Mouse (Mus musculus) adrenal gland, postnatal 14 days (tissue): ENCODE data around the gene Apon. TPM values are rescaled to one million over a fixed set of nuclear protein-coding genes. Genes with fewer than 3 reads are reported as not detected.
"Not testable (repeated sequence)": the region's sequence is repeated elsewhere in the genome, so short reads cannot be mapped to it uniquely, and the experiment has no call there.

Source experiments
- DNase-seq: peaks from one replicate; pipeline ENCODE4 v3.0.0; 2021; ENCODE audit warnings: mixed read lengths
- total RNA-seq: library from RNA; stranded (reverse); gene quantifications from 2 replicates; pipeline ENCODE4 v1.2.3, GENCODE M21; 2021

The Apon gene
- total RNA-seq, 1 experiment from 2014 or later, result 46.2 TPM

GRCm38 (mm10) chr10:128272819-128273439, 19.0 kb downstream of the Apon start:
- DNase-seq, result not testable (repeated sequence)

DNA sequence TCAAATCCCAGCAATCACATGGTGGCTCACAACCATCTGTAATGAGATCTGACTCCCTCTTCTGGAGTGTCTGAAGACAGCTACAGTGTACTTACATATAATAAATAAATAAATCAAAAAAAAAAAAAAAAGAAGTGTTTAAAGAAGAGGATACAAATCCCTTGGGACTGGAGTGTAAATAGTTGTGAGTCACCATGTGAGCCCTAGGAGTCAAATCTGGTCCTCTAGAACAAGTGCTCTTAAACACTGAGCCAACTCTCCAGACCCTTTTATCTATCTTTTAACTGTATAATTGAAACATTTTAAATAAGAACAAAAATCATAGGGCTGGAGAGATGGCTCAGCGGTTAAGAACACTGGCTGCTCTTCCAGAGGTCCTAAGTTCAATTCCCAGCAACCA, 21.5 kb downstream of the Apon start:
- not testable (repeated sequence) for DNase-seq

DNA sequence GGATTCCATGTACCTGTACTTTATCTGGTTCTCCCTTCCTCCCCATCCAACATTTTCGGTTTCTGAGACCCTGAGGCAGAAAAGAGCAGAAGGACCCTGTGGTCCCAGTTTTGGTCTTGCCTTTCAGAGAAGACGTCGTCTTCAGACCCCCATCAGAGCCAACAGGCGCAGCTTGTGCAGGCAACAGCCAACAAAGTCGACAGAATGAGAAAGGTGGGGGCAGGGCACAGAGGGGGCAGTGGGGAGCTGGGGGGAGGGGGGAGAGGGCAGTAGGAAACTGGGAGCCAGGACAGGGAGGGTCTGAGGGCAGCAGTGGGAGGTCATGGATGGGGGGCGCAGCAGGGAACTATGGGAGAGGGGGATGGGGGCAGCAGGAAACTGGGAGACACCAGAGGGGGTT, 24.3 kb downstream of the Apon start:
- DNase-seq, result no peak

DNA sequence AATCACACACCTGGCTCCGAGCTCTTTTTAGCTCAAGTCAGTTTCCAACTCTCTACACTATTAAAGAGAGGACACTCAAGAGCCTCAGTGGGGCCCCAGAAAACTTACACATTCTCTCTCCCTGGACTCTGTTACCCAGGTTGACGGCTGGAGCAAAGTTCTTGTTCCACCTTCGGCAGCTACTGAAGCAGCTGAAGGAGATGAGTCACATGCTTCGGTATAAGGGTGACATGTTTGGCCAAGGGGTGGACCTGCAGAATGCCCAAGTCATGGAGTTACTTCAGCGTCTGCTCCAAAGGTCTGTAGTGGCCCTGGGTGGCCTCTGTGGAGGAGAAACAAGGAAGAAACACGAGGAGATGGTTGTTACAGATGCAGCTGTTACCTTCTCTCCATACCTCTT, 27.0 kb downstream of the Apon start:
- DNase-seq, result no peak

DNA sequence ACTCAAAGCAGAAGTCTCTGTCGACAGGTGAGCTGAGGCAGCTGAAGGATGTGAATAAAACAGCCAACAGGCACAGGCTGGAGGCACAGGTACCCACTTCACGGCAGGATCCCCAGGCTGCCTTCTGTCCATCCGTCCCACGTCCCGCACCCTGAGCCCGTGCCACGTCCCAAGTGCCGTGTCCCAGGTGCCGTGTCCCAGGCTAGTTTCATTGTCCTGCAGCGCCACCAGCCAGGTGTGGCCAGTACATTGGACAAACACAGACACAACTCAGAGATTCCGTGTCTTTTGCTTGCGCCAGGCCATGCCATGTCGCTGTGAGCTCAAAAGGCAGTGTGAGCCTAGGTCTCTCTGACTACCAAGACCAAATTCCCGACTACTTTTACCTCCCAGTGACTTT, 27.8 kb downstream of the Apon start:
- DNase-seq, result no peak

DNA sequence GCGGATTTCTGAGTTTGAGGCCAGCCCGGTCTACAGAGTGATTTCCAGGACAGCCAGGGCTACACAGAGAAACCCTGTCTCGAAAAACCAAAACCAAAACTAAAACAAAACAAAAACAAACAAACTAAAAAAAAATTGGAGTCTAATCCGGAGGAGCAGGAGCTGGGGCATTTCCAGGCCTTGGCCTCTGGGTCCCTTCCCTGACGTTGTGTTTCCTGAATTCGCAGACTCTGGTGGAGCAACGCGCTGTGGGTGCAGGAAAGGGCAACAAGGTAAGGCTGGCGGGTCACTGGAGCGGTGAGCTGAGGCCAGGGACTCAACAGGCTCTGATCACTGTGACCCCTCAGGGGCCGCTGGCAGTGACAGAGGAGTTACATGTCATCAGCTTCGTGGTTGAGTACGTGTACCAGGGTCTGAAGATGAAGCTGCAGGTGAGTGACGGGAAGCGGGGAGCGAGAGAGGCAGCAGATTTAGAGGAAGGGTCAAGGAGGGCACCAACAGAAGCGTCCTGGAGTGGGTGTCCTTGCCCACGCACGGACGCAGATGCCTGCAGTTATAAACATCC, 29.1 kb downstream of the Apon start:
- DNase-seq, result no peak

DNA sequence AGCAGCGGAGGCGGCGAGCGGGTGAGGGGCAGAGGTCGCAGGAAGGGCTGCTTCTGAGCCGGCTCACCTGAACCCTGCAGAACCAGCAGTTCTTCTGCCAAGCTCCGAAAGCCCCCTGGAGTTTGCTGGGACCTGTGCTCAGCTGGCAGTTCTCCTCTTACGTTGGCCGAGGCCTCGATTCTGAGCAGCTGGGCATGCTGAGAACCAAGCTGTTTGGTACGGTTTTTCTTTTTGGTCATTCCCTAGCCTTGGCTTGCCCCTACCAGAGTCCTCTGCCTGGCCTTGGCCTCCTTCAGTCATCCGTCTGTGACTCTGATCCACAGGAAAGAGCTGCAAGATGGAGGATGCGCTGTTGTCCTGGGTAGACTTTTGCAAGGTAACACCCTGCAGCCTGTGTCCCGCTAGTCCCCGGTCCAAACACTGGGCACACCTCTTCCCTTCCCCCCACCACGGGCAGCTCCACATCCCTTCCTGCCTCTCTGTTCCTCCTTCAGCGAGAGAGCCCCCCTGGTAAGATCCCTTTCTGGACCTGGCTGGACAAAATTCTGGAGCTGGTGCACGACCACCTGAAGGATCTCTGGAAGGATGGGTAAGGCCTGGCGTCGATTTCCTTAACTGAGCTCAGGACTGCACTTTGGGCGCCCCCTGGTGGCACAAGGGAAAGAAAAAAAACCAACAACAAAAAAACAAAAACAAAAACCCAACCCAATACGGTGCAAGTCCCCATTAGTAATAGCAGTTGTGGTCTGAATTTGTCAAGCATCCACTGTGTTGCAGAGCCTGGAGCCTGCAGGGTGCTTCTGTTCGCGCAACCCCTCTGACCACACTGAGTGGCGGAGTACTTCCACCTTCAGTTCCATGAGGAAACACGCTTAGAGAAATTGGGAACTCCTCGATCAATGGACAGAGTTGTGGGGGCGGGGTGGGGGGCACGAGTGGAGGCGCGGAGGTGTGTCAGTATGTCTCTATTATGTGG, 30.0 kb downstream of the Apon start:
- peak; percentile 83 for DNase-seq

- DNase-seq, result not testable (repeated sequence)
Measured at GRCm38 (mm10) chr10:128290594-128290993, 36.7 kb downstream of the Apon start.

DNA sequence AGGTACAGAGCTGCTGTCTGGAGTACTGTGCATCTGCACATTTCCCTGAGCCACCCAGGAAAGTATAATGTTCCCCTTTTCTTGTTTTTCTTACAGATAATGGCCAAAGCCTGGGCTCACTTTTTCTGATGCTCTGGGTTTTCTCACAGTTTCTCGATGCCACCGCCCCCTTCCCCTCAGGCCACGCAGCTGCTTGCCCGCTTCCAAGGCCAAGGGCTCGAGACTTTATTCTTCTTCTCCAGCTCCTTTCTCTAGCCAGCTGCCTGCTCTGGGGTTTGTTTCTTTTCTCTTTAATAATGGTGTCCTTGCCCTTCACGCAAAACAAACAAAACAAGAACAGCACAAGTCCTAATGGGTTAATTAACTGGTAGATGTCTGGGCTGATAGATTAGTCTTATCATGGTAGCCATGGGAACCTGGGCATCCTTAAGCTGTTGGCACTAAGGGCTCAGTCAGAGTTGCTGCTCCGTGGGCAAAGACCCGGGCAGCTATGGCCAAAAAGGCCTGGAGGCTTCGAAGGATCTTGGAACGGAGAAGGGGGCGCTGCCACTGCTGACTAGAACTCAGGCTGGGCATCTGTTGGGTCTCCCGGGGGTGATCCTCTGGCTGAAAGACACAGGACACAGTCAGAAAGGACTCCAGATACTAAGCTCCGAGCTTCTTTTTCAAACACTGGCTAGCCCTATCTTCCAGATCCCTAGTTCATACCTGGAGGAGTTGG, 42.6 kb downstream of the Apon start:
- DNase-seq, result no peak

- peak; percentile 63 for DNase-seq
Measured at GRCm38 (mm10) chr10:128297221-128297620, 43.3 kb downstream of the Apon start.

- peak; percentile 51 for DNase-seq
Measured at GRCm38 (mm10) chr10:128297622-128298021, 43.7 kb downstream of the Apon start.

GRCm38 (mm10) chr10:128298243-128298642, 44.3 kb downstream of the Apon start:
- DNase-seq, result peak; percentile 46

DNA sequence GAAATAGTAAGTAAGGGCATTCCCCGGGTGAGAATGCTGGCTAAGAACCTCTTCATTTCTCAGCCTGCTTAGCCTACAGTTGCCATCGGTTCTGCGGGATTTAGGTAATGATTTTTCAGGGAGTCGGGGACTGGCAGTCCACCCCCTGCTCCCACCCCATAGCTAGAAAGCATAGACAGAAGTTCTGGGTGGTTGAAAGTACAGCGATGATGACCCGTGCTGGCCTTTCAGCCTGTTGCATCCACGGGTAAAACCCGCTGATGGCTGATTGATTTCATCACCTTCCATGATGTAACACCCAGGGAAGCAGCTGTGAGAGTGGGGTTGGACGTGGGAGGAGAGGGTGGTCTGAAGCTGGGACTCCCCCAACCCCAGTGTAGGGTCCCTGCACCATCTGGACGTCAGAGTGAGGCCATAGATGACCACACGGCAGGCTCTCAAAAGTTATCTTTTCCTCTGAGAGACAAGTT, 44.8 kb downstream of the Apon start, which contains the start of gene Il23a:
TSS of gene Il23a (minus strand) at position 51 of the 470 bp plus-strand sequence.
- DNase-seq, result no peak

- no peak for DNase-seq
Measured at GRCm38 (mm10) chr10:128302357-128302756, 48.5 kb downstream of the Apon start.

GRCm38 (mm10) chr10:128302785-128303125, 48.9 kb downstream of the Apon start:
- DNase-seq, result no peak

GRCm38 (mm10) chr10:128303126-128304021, 49.5 kb downstream of the Apon start, which contains the start of gene Pan2:
Gene Pan2, plus strand, starts transcription at chr10:128303335.
- peak; percentile 99 for DNase-seq

Other genes with a start within 250 kb of the Apon start
- gene Hsd17b6, start 246.5 kb upstream of the Apon start, total RNA-seq, result 0.56 and 7.7 TPM in 2 replicates
- 11.0 and 13.6 TPM in 2 replicates for gene Prim1, start 238.9 kb upstream of the Apon start, total RNA-seq
- 617 and 658 TPM in 2 replicates for gene Naca, start 218.5 kb upstream of the Apon start, total RNA-seq
- gene Ptges3, start 195.1 kb upstream of the Apon start, total RNA-seq, result 157 and 172 TPM in 2 replicates
- 4,143 and 4,276 TPM in 2 replicates for gene Atp5b, start 170.8 kb upstream of the Apon start, total RNA-seq
- gene Baz2a, start 162.5 kb upstream of the Apon start, total RNA-seq, result 44.3 and 51.5 TPM in 2 replicates
- 73.9 and 78.9 TPM in 2 replicates for gene Rbms2, start 73.8 kb upstream of the Apon start, total RNA-seq
- gene Gls2, start 59.6 kb upstream of the Apon start, total RNA-seq, result 2.9 and 31.3 TPM in 2 replicates
- gene Spryd4, start 42.3 kb upstream of the Apon start, total RNA-seq, result 18.9 and 21.5 TPM in 2 replicates
- gene Mip, start 28.3 kb upstream of the Apon start, total RNA-seq, result not detected in 2 replicates
- 16.5 and 19.3 TPM in 2 replicates for gene Timeless, start 22.0 kb upstream of the Apon start, total RNA-seq
- gene Apof, start 14.6 kb downstream of the Apon start, total RNA-seq, result 10.4 and 138 TPM in 2 replicates
- 22.0 and 25.3 TPM in 2 replicates for gene Stat2, start 16.5 kb downstream of the Apon start, total RNA-seq
- 0.26 TPM in 1 of 2 replicates, not detected in the other for gene Il23a, start 44.7 kb downstream of the Apon start, total RNA-seq
- 22.2 and 27.0 TPM in 2 replicates for gene Pan2, start 49.2 kb downstream of the Apon start, total RNA-seq
- 150 and 152 TPM in 2 replicates for gene Cnpy2, start 68.4 kb downstream of the Apon start, total RNA-seq
- gene Cs, start 83.6 kb downstream of the Apon start, total RNA-seq, result 918 and 1,019 TPM in 2 replicates
- 103 and 111 TPM in 2 replicates for gene Coq10a, start 114.9 kb downstream of the Apon start, total RNA-seq
- 66.7 and 66.9 TPM in 2 replicates for gene Ankrd52, start 123.0 kb downstream of the Apon start, total RNA-seq
- 0.78 TPM in 1 of 2 replicates, not detected in the other for gene Slc39a5, start 147.1 kb downstream of the Apon start, total RNA-seq
- gene Nabp2, start 157.4 kb downstream of the Apon start, total RNA-seq, result 59.8 and 65.2 TPM in 2 replicates
- 38.4 and 40.2 TPM in 2 replicates for gene Rnf41, start 157.6 kb downstream of the Apon start, total RNA-seq
- 107 and 108 TPM in 2 replicates for gene Smarcc2, start 205.2 kb downstream of the Apon start, total RNA-seq
- gene Myl6, start 240.0 kb downstream of the Apon start, total RNA-seq, result 800 and 862 TPM in 2 replicates
- 4.7 and 5.0 TPM in 2 replicates for gene Myl6b, start 244.6 kb downstream of the Apon start, total RNA-seq